Mouse (Mus musculus) heart, adult 2 months (tissue): ENCODE measurements around the gene Pcyox1. TPM values are rescaled to one million over a fixed set of nuclear protein-coding genes. Genes with fewer than 3 reads are reported as not detected.

Source experiments
- DNase-seq, 2 experiments: peaks; one replicate each; pipeline ENCODE4 v3.0.0; 2021
- H3K27ac ChIP-seq: fragments of 200-600 bp; 2 replicates; pipeline ENCODE4 v1.8.1; 2022
- H3K27me3 ChIP-seq: fragments of 200-500 bp; 2 replicates; pipeline ENCODE4 v1.6.1; 2012; ENCODE audit warnings: mild to moderate bottlenecking, low read length, inconsistent platforms, mixed read lengths; ENCODE audit not compliant: control insufficient read depth, insufficient read depth
- H3K36me3 ChIP-seq: fragments of 200-500 bp; 2 replicates; pipeline ENCODE4 v1.6.1; 2012; ENCODE audit warnings: low read length, inconsistent platforms; ENCODE audit not compliant: control insufficient read depth, insufficient read depth
- H3K4me1 ChIP-seq: fragments of 200-500 bp; 2 replicates; pipeline ENCODE4 v1.6.1; 2011; ENCODE audit warnings: low read length; ENCODE audit not compliant: control insufficient read depth, insufficient read depth
- H3K4me3 ChIP-seq: fragments of 200-600 bp; 2 replicates; pipeline ENCODE4 v1.8.1; 2022
- H3K79me2 ChIP-seq: fragments of 200-500 bp; replicated peaks from 2 replicates; pipeline ENCODE4 v1.6.1; 2012; ENCODE audit warnings: mild to moderate bottlenecking, inconsistent platforms, low read length, moderate library complexity, mixed read lengths; ENCODE audit not compliant: control insufficient read depth, insufficient read depth
- H3K9ac ChIP-seq: fragments of 200-500 bp; 2 replicates; pipeline ENCODE4 v1.6.1; 2012; ENCODE audit warnings: low read depth, mild to moderate bottlenecking, control low read depth, inconsistent platforms, low read length, mixed read lengths
- CTCF ChIP-seq: fragments of 200-600 bp; IDR thresholded peaks from 2 replicates; pipeline ENCODE4 v1.8.1; 2022; ENCODE audit warnings: antibody characterized with exemption, mild to moderate bottlenecking, moderate library complexity
- EP300 ChIP-seq: fragments of 200-500 bp; IDR thresholded peaks from 2 replicates; pipeline ENCODE4 v1.6.1; 2011; ENCODE audit warnings: low read depth, low read length, control low read depth; ENCODE audit not compliant: insufficient read depth
- POLR2A ChIP-seq: fragments of 200-500 bp; IDR thresholded peaks from 2 replicates; pipeline ENCODE4 v1.6.1; 2011; ENCODE audit warnings: mild to moderate bottlenecking, low read depth, low read length, control low read depth; ENCODE audit not compliant: insufficient read depth
- WGBS: fragments of 180-500 bp; shearing (Covaris S2); methylation state at CpG from one replicate; pipeline ENCODE4 v1.1.7; 2018; 5-methylcytosine and 5-hydroxymethylcytosine counted together
- intact Hi-C: fragments of 180-260 bp; cut with DNase I; formaldehyde crosslinking; loops from one replicate; pipeline ENCODE4 v1.15.1; 2025
- polyA plus RNA-seq: library from polyadenylated mRNA; depleted of rRNA; stranded (reverse); fragments of >200 nt; gene quantifications from 2 replicates; pipeline ENCODE4 v1.2.3, GENCODE M21; 2012
- total RNA-seq, 2 experiments: library from RNA; stranded (reverse); gene quantifications; 2 replicates each; pipeline ENCODE4 v1.2.3; 2021

The Pcyox1 gene
- total and polyA plus RNA-seq, 3 experiments = 30.3 to 82.5 (median 69.6) TPM

- Histone ChIP-seq H3K4me1 (peaks cover 5% of the 10 kb centered on the region), H3K4me3 (peak overlapping the region; percentile 79), H3K36me3 (peaks cover 13% of the 10 kb centered on the region), H3K9ac (no peak overlapping the region), H3K79me2 (no peaks in the 10 kb centered on the region), H3K27ac (peak overlapping the region; percentile 95), H3K27me3 (no peaks in the 10 kb centered on the region)
- WGBS = 41% methylated on average over 12 of the region's 12 CpGs
- no peak for DNase-seq
- TF ChIP-seq CTCF (no peak), EP300 (no peak), POLR2A (no peak)
- intact Hi-C loops = loop anchor here (5.0 kb wide), 2 partner anchors 261 to 276 kb away; no protein-coding TSS in a partner anchor
These were observed 6.0 kb upstream of the Pcyox1 start for GRCm38 (mm10) chr6:86402681-86403607.

- peaks cover 5% of the 10 kb centered on the region for H3K36me3 ChIP-seq
- H3K4me1 ChIP-seq = peaks cover 7% of the 10 kb centered on the region
- H3K4me3 ChIP-seq = peak overlapping the region; percentile 23; the same call in 1 of the 2 replicates
- H3K79me2 ChIP-seq = no peaks in the 10 kb centered on the region
- WGBS = 3% methylated on average over 9 of the region's 9 CpGs
- peak; percentile 73 to 78 for DNase-seq
- H3K27me3 ChIP-seq = no peaks in the 10 kb centered on the region
- H3K9ac ChIP-seq = no peak overlapping the region
- H3K27ac ChIP-seq = no peak overlapping the region; the same call in 1 of the 2 replicates
- TF ChIP-seq CTCF (peak; percentile 90), EP300 (peak; percentile 67; the same call in 1 of the 2 replicates), POLR2A (no peak)
- intact Hi-C loops = loop anchor here (1.0 to 5.0 kb wide), 3 partner anchors 36 to 274 kb away; partner anchors contain the start of gene Fam136a
These were observed 4.0 kb upstream of the Pcyox1 start for GRCm38 (mm10) chr6:86400972-86401371.

GRCm38 (mm10) chr6:86399995-86400394 lies 3.0 kb upstream of the Pcyox1 start:
- no peak overlapping the region for H3K9ac ChIP-seq
- no peak overlapping the region for H3K4me3 ChIP-seq
- H3K79me2 ChIP-seq = no peaks in the 10 kb centered on the region
- DNase-seq = no peak
- intact Hi-C loops = loop anchor here (5.0 kb wide), 2 partner anchors 258 to 273 kb away; no protein-coding TSS in a partner anchor
- no peaks in the 10 kb centered on the region for H3K27me3 ChIP-seq
- 60% methylated on average over 2 of the region's 2 CpGs for WGBS
- no peaks in the 10 kb centered on the region; the same call in 1 of the 2 replicates for H3K36me3 ChIP-seq
- peaks cover 4% of the 10 kb centered on the region; the same call in 1 of the 2 replicates for H3K4me1 ChIP-seq
- H3K27ac ChIP-seq = no peak overlapping the region
- no peak for TF ChIP-seq EP300
- no peak for TF ChIP-seq POLR2A
- TF ChIP-seq CTCF = no peak

GRCm38 (mm10) chr6:86398986-86399385 lies 2.0 kb upstream of the Pcyox1 start:
- intact Hi-C loops = no loop called here
- Histone ChIP-seq H3K4me3 (no peak overlapping the region), H3K27me3 (no peaks in the 10 kb centered on the region), H3K36me3 (no peaks in the 10 kb centered on the region; the same call in 1 of the 2 replicates), H3K27ac (no peak overlapping the region), H3K79me2 (no peaks in the 10 kb centered on the region), H3K9ac (no peak overlapping the region), H3K4me1 (peaks cover 6% of the 10 kb centered on the region; the same call in 1 of the 2 replicates)
- TF ChIP-seq EP300 = no peak
- TF ChIP-seq POLR2A = no peak
- no peak for TF ChIP-seq CTCF
- DNase-seq = no peak
- 70% methylated on average over 2 of the region's 2 CpGs for WGBS

GRCm38 (mm10) chr6:86397257-86397980 lies 465 bp upstream of the Pcyox1 start:
- H3K9ac ChIP-seq = peak overlapping the region; percentile 60
- H3K27ac ChIP-seq = peak overlapping the region; percentile 70
- no peak for DNase-seq
- WGBS = under 1% methylated on average over 14 of the region's 14 CpGs
- peaks cover 6% of the 10 kb centered on the region; the same call in 1 of the 2 replicates for H3K4me1 ChIP-seq
- H3K4me3 ChIP-seq = peak overlapping the region; percentile 63
- no peaks in the 10 kb centered on the region; the same call in 1 of the 2 replicates for H3K36me3 ChIP-seq
- no peak for TF ChIP-seq EP300
- no peak for TF ChIP-seq CTCF
- TF ChIP-seq POLR2A = no peak; the same call in 1 of the 2 replicates
- no peaks in the 10 kb centered on the region for H3K79me2 ChIP-seq
- H3K27me3 ChIP-seq = no peaks in the 10 kb centered on the region
- intact Hi-C loops = loop anchor here (2.0 kb wide), 1 partner anchor 27 kb away; the partner anchor contains the start of gene Snrpg
